Mouse (Mus musculus) myocyte (in vitro differentiated cells): ENCODE measurements around the gene BC030867. TPM values are rescaled to one million over a fixed set of nuclear protein-coding genes. Genes with fewer than 3 reads are reported as not detected.
A peak's percentile ranks its signal among the peaks of the same experiment; 100 is the strongest.

Experiments used
- H3K27me3 ChIP-seq: one replicate; pipeline ENCODE4 v1.6.1; 2011; ENCODE audit not compliant: control insufficient read depth, insufficient read depth, insufficient read length
- H3K36me3 ChIP-seq: one replicate; pipeline ENCODE4 v1.6.1; 2011; ENCODE audit not compliant: control insufficient read depth, insufficient read depth
- H3K4me2 ChIP-seq: one replicate; pipeline ENCODE4 v1.6.1; 2011; ENCODE audit warnings: low read depth, control low read depth
- H3K4me3 ChIP-seq: one replicate; pipeline ENCODE4 v1.5.1; 2011; ENCODE audit warnings: mild to moderate bottlenecking, control low read depth, moderate library complexity
- H3K79me2 ChIP-seq: one replicate; pipeline ENCODE4 v1.6.1; 2011; ENCODE audit not compliant: control insufficient read depth, insufficient read depth
- H3ac ChIP-seq: one replicate; pipeline ENCODE4 v1.6.1; 2011; ENCODE audit not compliant: control insufficient read depth, insufficient read length
- CEBPB ChIP-seq: IDR thresholded peaks from 2 replicates; pipeline ENCODE4 v1.6.1; 2011; ENCODE audit warnings: mild to moderate bottlenecking, moderate library complexity; ENCODE audit not compliant: poor library complexity, insufficient read depth, severe bottlenecking
- E2F4 ChIP-seq: IDR thresholded peaks from one replicate; pipeline ENCODE4 v1.6.1; 2011; ENCODE audit warnings: mild to moderate bottlenecking, control low read depth, moderate library complexity; ENCODE audit not compliant: insufficient read depth
- MAX ChIP-seq: IDR thresholded peaks from one replicate; pipeline ENCODE4 v1.6.1; 2011; ENCODE audit warnings: low read depth, mild to moderate bottlenecking, control low read depth
- MYOD1 ChIP-seq, 3 experiments: IDR thresholded peaks; one replicate each; pipeline ENCODE4 v1.6.1; 2011; ENCODE audit warnings: control low read depth in 2 of 3, low read depth in 2 of 3, mild to moderate bottlenecking in 2 of 3, moderate library complexity in 1 of 3; ENCODE audit not compliant: insufficient read length in 2 of 3, control insufficient read depth in 1 of 3
- MYOG ChIP-seq, 3 experiments: IDR thresholded peaks; one replicate each; pipeline ENCODE4 v1.6.1; 2011; ENCODE audit warnings: control low read depth in 2 of 3, low read depth in 2 of 3, mild to moderate bottlenecking in 2 of 3; ENCODE audit not compliant: insufficient read length in 2 of 3, control insufficient read depth in 1 of 3, insufficient read depth in 1 of 3
- POLR2A ChIP-seq: IDR thresholded peaks from one replicate; pipeline ENCODE4 v1.6.1; 2011; ENCODE audit warnings: low read depth, mild to moderate bottlenecking, control low read depth, moderate library complexity; ENCODE audit not compliant: insufficient read length
- POLR2AphosphoS2 ChIP-seq: IDR thresholded peaks from one replicate; pipeline ENCODE4 v1.6.1; 2011; ENCODE audit warnings: low read depth, control low read depth; ENCODE audit not compliant: insufficient read length
- REST ChIP-seq: IDR thresholded peaks from one replicate; pipeline ENCODE4 v1.6.1; 2011; ENCODE audit warnings: mild to moderate bottlenecking, control low read depth, moderate library complexity; ENCODE audit not compliant: insufficient read depth, insufficient read length
- SRF ChIP-seq: IDR thresholded peaks from one replicate; pipeline ENCODE4 v1.6.1; 2011; ENCODE audit warnings: low read depth; ENCODE audit not compliant: control insufficient read depth, insufficient read length
- TCF12 ChIP-seq: IDR thresholded peaks from one replicate; pipeline ENCODE4 v1.6.1; 2011; ENCODE audit warnings: mild to moderate bottlenecking, control low read depth; ENCODE audit not compliant: poor library complexity, insufficient read depth, severe bottlenecking
- TCF3 ChIP-seq: IDR thresholded peaks from one replicate; pipeline ENCODE4 v1.6.1; 2011; ENCODE audit warnings: low read depth, control low read depth; ENCODE audit not compliant: insufficient read length
- USF1 ChIP-seq: IDR thresholded peaks from one replicate; pipeline ENCODE4 v1.6.1; 2011; ENCODE audit warnings: low read depth, mild to moderate bottlenecking, control low read depth, moderate library complexity
- polyA plus RNA-seq: library from polyadenylated mRNA; unstranded; fragments of >200 nt; fragmentation: generic; extraction: Trizol; gene quantifications from one replicate; pipeline ENCODE4 v1.2.1, GENCODE M21; 2012; ENCODE audit warnings: missing spikeins

The BC030867 gene
- polyA plus RNA-seq, 1 experiment: 4.4 TPM

GRCm38 (mm10) chr11:102246273-102246635 lies 2.4 kb upstream of the BC030867 start:
- H3K4me2 ChIP-seq: no peak overlapping the region
- no peak overlapping the region for H3K4me3 ChIP-seq
- H3ac ChIP-seq: no peak overlapping the region
- no peak for TF ChIP-seq POLR2AphosphoS2
- TF ChIP-seq CEBPB: no peak
- TF ChIP-seq E2F4: no peak
- no peak for TF ChIP-seq MYOD1 (IDR thresholded peaks at IDR 0.05; ENCODE audit: control insufficient read depth in 1 of 3, insufficient read length in 2 of 3, low read depth in 2 of 3)
- no peak for TF ChIP-seq REST
- TF ChIP-seq MAX: no peak
- TF ChIP-seq SRF: no peak
- no peak for TF ChIP-seq TCF3
- TF ChIP-seq POLR2A: no peak
- TF ChIP-seq TCF12: no peak
- H3K79me2 ChIP-seq: peaks cover 9% of the 10 kb centered on the region
- H3K27me3 ChIP-seq: no peaks in the 10 kb centered on the region
- H3K36me3 ChIP-seq: no peaks in the 10 kb centered on the region

GRCm38 (mm10) chr11:102246871-102247270 lies 1.8 kb upstream of the BC030867 start:
- no peaks in the 10 kb centered on the region for H3K27me3 ChIP-seq
- no peak overlapping the region for H3K4me3 ChIP-seq
- TF ChIP-seq MYOG (IDR thresholded peaks at IDR 0.05; ENCODE audit: control insufficient read depth in 1 of 3, insufficient read depth in 1 of 3, insufficient read length in 2 of 3, low read depth in 2 of 3): no peak
- no peak for TF ChIP-seq TCF12
- no peak for TF ChIP-seq POLR2A
- no peak for TF ChIP-seq E2F4
- TF ChIP-seq SRF: no peak
- TF ChIP-seq CEBPB: no peak
- no peak for TF ChIP-seq TCF3
- no peak for TF ChIP-seq MAX
- TF ChIP-seq POLR2AphosphoS2: no peak
- TF ChIP-seq REST: no peak
- no peak for TF ChIP-seq USF1
- TF ChIP-seq MYOD1 (IDR thresholded peaks at IDR 0.05; ENCODE audit: control insufficient read depth in 1 of 3, insufficient read length in 2 of 3, low read depth in 2 of 3): no peak
- H3K79me2 ChIP-seq: peaks cover 9% of the 10 kb centered on the region
- no peak overlapping the region for H3ac ChIP-seq
- H3K36me3 ChIP-seq: no peaks in the 10 kb centered on the region
- no peak overlapping the region for H3K4me2 ChIP-seq

- Histone ChIP-seq H3ac (no peak overlapping the region), H3K36me3 (no peaks in the 10 kb centered on the region), H3K4me2 (peak overlapping the region; percentile 79), H3K27me3 (no peaks in the 10 kb centered on the region), H3K79me2 (peaks cover 9% of the 10 kb centered on the region), H3K4me3 (peak overlapping the region; percentile 50)
- TF ChIP-seq POLR2A (no peak), REST (no peak), MYOD1 (IDR thresholded peaks at IDR 0.05; ENCODE audit: control insufficient read depth in 1 of 3, insufficient read length in 2 of 3, low read depth in 2 of 3) (no peak), POLR2AphosphoS2 (no peak), USF1 (no peak), MYOG (IDR thresholded peaks at IDR 0.05; ENCODE audit: control insufficient read depth in 1 of 3, insufficient read depth in 1 of 3, insufficient read length in 2 of 3, low read depth in 2 of 3) (no peak), TCF3 (no peak), TCF12 (no peak), MAX (no peak), CEBPB (no peak)
Observed at GRCm38 (mm10) chr11:102249351-102250090, 839 bp downstream of the BC030867 start.

GRCm38 (mm10) chr11:102257514-102257913 lies 8.8 kb downstream of the BC030867 start:
- no peak overlapping the region for H3K4me2 ChIP-seq
- H3K36me3 ChIP-seq: peaks cover 4% of the 10 kb centered on the region
- H3K27me3 ChIP-seq: no peaks in the 10 kb centered on the region
- TF ChIP-seq MAX: no peak
- no peak for TF ChIP-seq TCF3
- TF ChIP-seq POLR2A: no peak
- H3K79me2 ChIP-seq: no peaks in the 10 kb centered on the region
- H3ac ChIP-seq: no peak overlapping the region
- no peak overlapping the region for H3K4me3 ChIP-seq

- no peaks in the 10 kb centered on the region for H3K79me2 ChIP-seq
- no peak overlapping the region for H3K4me3 ChIP-seq
- no peak overlapping the region for H3ac ChIP-seq
- peaks cover 4% of the 10 kb centered on the region for H3K36me3 ChIP-seq
- H3K27me3 ChIP-seq: no peaks in the 10 kb centered on the region
- TF ChIP-seq CEBPB: no peak
- TF ChIP-seq MAX: no peak
- TF ChIP-seq E2F4: no peak
- no peak for TF ChIP-seq POLR2AphosphoS2
- TF ChIP-seq POLR2A: no peak
- TF ChIP-seq USF1: no peak
- TF ChIP-seq TCF12: no peak
- no peak overlapping the region for H3K4me2 ChIP-seq
Observed at GRCm38 (mm10) chr11:102258095-102258494, 9.4 kb downstream of the BC030867 start.
